Mouse (Mus musculus) C2C12 (cell line): ENCODE data around the gene Polr2e.

ENCODE experiments used
- CTCF ChIP-seq: IDR thresholded peaks from one replicate; pipeline ENCODE4 v1.5.1; 2011; ENCODE audit not compliant: control insufficient read depth, insufficient read depth, insufficient read length
- MAX ChIP-seq: IDR thresholded peaks from one replicate; pipeline ENCODE4 v1.6.1; 2011; ENCODE audit warnings: mild to moderate bottlenecking, control low read depth
- MYOD1 ChIP-seq: IDR thresholded peaks from one replicate; pipeline ENCODE4 v1.6.1; 2011; ENCODE audit warnings: low read depth; ENCODE audit not compliant: control insufficient read depth, insufficient read length
- MYOG ChIP-seq: IDR thresholded peaks from one replicate; pipeline ENCODE4 v1.6.1; 2011; ENCODE audit not compliant: control insufficient read depth, insufficient read length; ENCODE audit errors: extremely low read depth
- USF1 ChIP-seq: IDR thresholded peaks from one replicate; pipeline ENCODE4 v1.6.1; 2011; ENCODE audit warnings: low read depth, mild to moderate bottlenecking, control low read depth, moderate library complexity

DNA sequence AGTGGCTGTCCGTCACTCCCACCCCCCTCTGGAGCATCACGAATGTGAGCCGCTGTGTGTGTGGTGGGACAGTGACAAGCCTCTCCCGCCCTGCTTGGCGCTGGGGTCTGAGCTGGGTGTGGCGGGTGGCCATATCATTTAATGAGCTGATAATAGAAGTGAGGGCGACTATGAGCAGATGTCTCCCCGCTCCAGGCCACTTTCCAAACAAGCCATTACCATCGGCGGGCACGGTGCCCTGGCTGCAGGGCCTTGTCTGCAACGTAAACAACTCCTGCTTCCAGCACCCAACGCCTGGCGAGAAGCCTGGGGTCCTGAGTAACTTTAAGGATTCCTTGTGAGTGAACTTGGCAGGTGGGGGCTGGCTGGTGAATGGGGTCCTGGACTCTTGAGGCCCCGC lies 41.8 kb downstream of the Polr2e start:
- no peak for TF ChIP-seq CTCF
- TF ChIP-seq USF1, result no peak
- TF ChIP-seq MAX, result no peak
- TF ChIP-seq MYOG, result no peak
- TF ChIP-seq MYOD1, result no peak
